Mouse (Mus musculus): ENCODE results near the gene Nfix. TPM values are rescaled to one million over a fixed set of nuclear protein-coding genes. Genes with fewer than 3 reads are reported as not detected.

Nfix gene
- polyA plus RNA-seq, 2 experiments, result 1.4 to 2.5 TPM

- Histone ChIP-seq H3K4me1 (replicated peaks; ENCODE audit: control insufficient read depth in 2 of 2, insufficient read depth in 2 of 2, low read length in 1 of 2) (0 out of 4 replicates have a peak, but pooled peaks cover 0 to 1% of the 10 kb centered on the region in 2 experiments), H3K4me2 (ENCODE audit: low read depth) (no peak overlapping the region), H3K27ac (no peak overlapping the region), H3K4me3 (ENCODE audit: insufficient read depth in 1 of 2, low read depth in 2 of 2, low read length in 2 of 2) (no peak overlapping the region), H3K36me3 (replicated peaks; ENCODE audit: control insufficient read depth, insufficient read depth, low read depth) (no peaks in the 10 kb centered on the region), H3K9me3 (ENCODE audit: control insufficient read depth, low read length) (no peaks in the 10 kb centered on the region), H3K9ac (replicated peaks) (no peak overlapping the region), H3K27me3 (ENCODE audit: control insufficient read depth, insufficient read depth, low read length) (peaks cover 28% of the 10 kb centered on the region)
- DNase-seq (ENCODE audit: low read depth in 3 of 3, low spot score in 3 of 3), result no peak
- ATAC-seq (ENCODE audit: insufficient read depth), result no peak
- 78% methylated on average over 14 of the region's 14 CpGs for WGBS (ENCODE audit: insufficient replicate concordance)
- TF ChIP-seq EP300 (IDR thresholded peaks at IDR 0.05; ENCODE audit: low read depth) (no peak), CTCF (IDR thresholded peaks at IDR 0.05; ENCODE audit: low read depth) (no peak)
Measured at GRCm38 (mm10) chr8:84768343-84769095, 31.6 kb downstream of the Nfix start.

GRCm38 (mm10) chr8:84767221-84767620 lies 32.9 kb downstream of the Nfix start:
- 72% methylated on average over 10 of the region's 10 CpGs for WGBS (ENCODE audit: insufficient replicate concordance)
- H3K4me3 ChIP-seq (ENCODE audit: insufficient read depth in 1 of 2, low read depth in 2 of 2, low read length in 2 of 2), result no peak overlapping the region
- DNase-seq (ENCODE audit: low read depth in 3 of 3, low spot score in 3 of 3) (no peak), ATAC-seq (ENCODE audit: insufficient read depth) (no peak)
- TF ChIP-seq EP300 (IDR thresholded peaks at IDR 0.05; ENCODE audit: low read depth) (no peak), CTCF (IDR thresholded peaks at IDR 0.05; ENCODE audit: low read depth) (no peak)
- no peaks in the 10 kb centered on the region for H3K4me1 ChIP-seq (replicated peaks; ENCODE audit: control insufficient read depth in 2 of 2, insufficient read depth in 2 of 2, low read length in 1 of 2)
- H3K4me2 ChIP-seq (ENCODE audit: low read depth), result no peak overlapping the region
- no peak overlapping the region for H3K27ac ChIP-seq
- no peaks in the 10 kb centered on the region for H3K36me3 ChIP-seq (replicated peaks; ENCODE audit: control insufficient read depth, insufficient read depth, low read depth)
- peaks cover 16% of the 10 kb centered on the region for H3K27me3 ChIP-seq (ENCODE audit: control insufficient read depth, insufficient read depth, low read length)
- H3K9ac ChIP-seq (replicated peaks), result no peak overlapping the region
- H3K9me3 ChIP-seq (ENCODE audit: control insufficient read depth, low read length), result no peaks in the 10 kb centered on the region

DNA sequence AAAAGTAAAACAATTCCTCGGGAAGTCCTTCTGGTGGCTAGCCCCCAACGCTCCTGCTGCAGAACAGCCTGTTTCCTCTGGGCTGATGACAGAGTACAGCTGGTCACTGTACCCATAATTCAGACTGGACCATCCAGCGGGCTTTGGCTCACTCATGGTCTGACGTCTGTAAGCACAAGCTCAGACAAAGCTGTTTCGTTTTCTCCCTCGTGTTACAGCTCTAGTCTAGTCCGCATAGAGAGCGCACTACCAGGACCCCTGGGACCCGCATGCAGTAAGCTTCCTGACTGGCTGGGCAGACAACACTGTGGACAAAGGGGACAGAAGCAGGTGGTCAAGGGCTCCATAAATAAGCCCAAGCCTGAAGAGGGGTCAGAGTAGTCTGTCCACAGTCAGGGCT lies 33.7 kb downstream of the Nfix start:
- no peak for ATAC-seq (ENCODE audit: insufficient read depth)
- Histone ChIP-seq H3K9me3 (ENCODE audit: control insufficient read depth, low read length) (no peaks in the 10 kb centered on the region), H3K9ac (replicated peaks) (no peak overlapping the region), H3K27ac (no peak overlapping the region), H3K4me2 (ENCODE audit: low read depth) (no peak overlapping the region), H3K27me3 (ENCODE audit: control insufficient read depth, insufficient read depth, low read length) (peaks cover 9% of the 10 kb centered on the region), H3K4me3 (ENCODE audit: insufficient read depth in 1 of 2, low read depth in 2 of 2, low read length in 2 of 2) (no peak overlapping the region), H3K4me1 (replicated peaks; ENCODE audit: control insufficient read depth in 2 of 2, insufficient read depth in 2 of 2, low read length in 1 of 2) (no peaks in the 10 kb centered on the region), H3K36me3 (replicated peaks; ENCODE audit: control insufficient read depth, insufficient read depth, low read depth) (no peaks in the 10 kb centered on the region)
- TF ChIP-seq CTCF (IDR thresholded peaks at IDR 0.05; ENCODE audit: low read depth) (no peak), EP300 (IDR thresholded peaks at IDR 0.05; ENCODE audit: low read depth) (no peak)
- 76% methylated on average over 9 of the region's 9 CpGs for WGBS (ENCODE audit: insufficient replicate concordance)
- DNase-seq (ENCODE audit: low read depth in 3 of 3, low spot score in 3 of 3), result no peak

- TF ChIP-seq CTCF (IDR thresholded peaks at IDR 0.05; ENCODE audit: low read depth) (no peak), EP300 (IDR thresholded peaks at IDR 0.05; ENCODE audit: low read depth) (no peak)
- H3K27ac ChIP-seq, result no peak overlapping the region
- H3K36me3 ChIP-seq (replicated peaks; ENCODE audit: control insufficient read depth, insufficient read depth, low read depth), result no peaks in the 10 kb centered on the region
- DNase-seq (ENCODE audit: low read depth in 3 of 3, low spot score in 3 of 3) (no peak), ATAC-seq (ENCODE audit: insufficient read depth) (no peak)
- H3K9ac ChIP-seq (replicated peaks), result no peak overlapping the region
- no peak overlapping the region for H3K4me3 ChIP-seq (ENCODE audit: insufficient read depth in 1 of 2, low read depth in 2 of 2, low read length in 2 of 2)
- no peaks in the 10 kb centered on the region for H3K9me3 ChIP-seq (ENCODE audit: control insufficient read depth, low read length)
- H3K4me1 ChIP-seq (replicated peaks; ENCODE audit: control insufficient read depth in 2 of 2, insufficient read depth in 2 of 2, low read length in 1 of 2), result no peaks in the 10 kb centered on the region
- 67% methylated on average over 10 of the region's 10 CpGs for WGBS (ENCODE audit: insufficient replicate concordance)
- H3K27me3 ChIP-seq (ENCODE audit: control insufficient read depth, insufficient read depth, low read length), result peaks cover 6% of the 10 kb centered on the region
- no peak overlapping the region for H3K4me2 ChIP-seq (ENCODE audit: low read depth)
Measured at GRCm38 (mm10) chr8:84765629-84766028, 34.5 kb downstream of the Nfix start.

- no peaks in the 10 kb centered on the region for H3K4me1 ChIP-seq (replicated peaks; ENCODE audit: control insufficient read depth in 2 of 2, insufficient read depth in 2 of 2, low read length in 1 of 2)
- no peaks in the 10 kb centered on the region for H3K9me3 ChIP-seq (ENCODE audit: control insufficient read depth, low read length)
- H3K4me3 ChIP-seq (ENCODE audit: insufficient read depth in 1 of 2, low read depth in 2 of 2, low read length in 2 of 2), result no peak overlapping the region
- H3K4me2 ChIP-seq (ENCODE audit: low read depth), result no peak overlapping the region
- H3K9ac ChIP-seq (replicated peaks), result no peak overlapping the region
- WGBS (ENCODE audit: insufficient replicate concordance), result 80% methylated on average over 17 of the region's 17 CpGs
- H3K36me3 ChIP-seq (replicated peaks; ENCODE audit: control insufficient read depth, insufficient read depth, low read depth), result no peaks in the 10 kb centered on the region
- no peak for TF ChIP-seq EP300 (IDR thresholded peaks at IDR 0.05; ENCODE audit: low read depth)
- TF ChIP-seq CTCF (IDR thresholded peaks at IDR 0.05; ENCODE audit: low read depth), result no peak
- DNase-seq (ENCODE audit: low read depth in 3 of 3, low spot score in 3 of 3) (no peak), ATAC-seq (ENCODE audit: insufficient read depth) (no peak)
- no peak overlapping the region for H3K27ac ChIP-seq
- peaks cover 6% of the 10 kb centered on the region for H3K27me3 ChIP-seq (ENCODE audit: control insufficient read depth, insufficient read depth, low read length)
Measured at GRCm38 (mm10) chr8:84764870-84765495, 35.2 kb downstream of the Nfix start.

Measured in liver, embryonic 14.5 days (tissue).